Mouse (Mus musculus) cortical plate, adult 2 months (tissue): ENCODE data around the gene Soat1.

Experiments used
- CTCF ChIP-seq: fragments of 200-500 bp; IDR thresholded peaks from 2 replicates; pipeline ENCODE4 v1.5.1; 2011; ENCODE audit warnings: mild to moderate bottlenecking, control low read depth, low read length; ENCODE audit not compliant: insufficient read depth; ENCODE audit errors: extremely low read depth
- POLR2A ChIP-seq: fragments of 200-500 bp; IDR thresholded peaks from 2 replicates; pipeline ENCODE4 v1.6.1; 2011; ENCODE audit warnings: mild to moderate bottlenecking, low read length, control low read depth; ENCODE audit not compliant: insufficient read depth; ENCODE audit errors: extremely low read depth

GRCm38 (mm10) chr1:156454384-156454783, 19.7 kb downstream of the Soat1 start:
- TF ChIP-seq CTCF (no peak), POLR2A (no peak)
